Mouse (Mus musculus) limb, embryonic 14.5 days (tissue): ENCODE data around the gene Gm4871. TPM values are rescaled to one million over a fixed set of nuclear protein-coding genes. Genes with fewer than 3 reads are reported as not detected.
"Not testable (repeated sequence)": the region's sequence is repeated elsewhere in the genome, so short reads cannot be mapped to it uniquely, and the experiment has no call there.

Source experiments
- ATAC-seq: fragments of 200-750 bp; cut with Nextera tagmentation; 2 replicates; pipeline ENCODE4 v1.8.0; 2017; ENCODE audit warnings: low read depth, moderate number of reproducible peaks, moderate TSS enrichment; ENCODE audit not compliant: low FRiP score
- DNase-seq: peaks from one replicate; pipeline ENCODE4 v3.0.0-alpha.2; 2015; ENCODE audit warnings: low spot score
- H3K27ac ChIP-seq: fragments of 300-500 bp; sonication (generic); replicated peaks from 2 replicates; pipeline ENCODE4 v1.5.1; 2014; ENCODE audit warnings: low read depth, mild to moderate bottlenecking, low read length, moderate library complexity, mixed read lengths
- H3K27me3 ChIP-seq: fragments of 300-500 bp; sonication (generic); 2 replicates; pipeline ENCODE4 v1.6.1; 2014; ENCODE audit warnings: low read length, mixed read lengths; ENCODE audit not compliant: control insufficient read depth, insufficient read depth
- H3K36me3 ChIP-seq: fragments of 300-500 bp; sonication (generic); 2 replicates; pipeline ENCODE4 v1.6.1; 2014; ENCODE audit warnings: mild to moderate bottlenecking, low read length, moderate library complexity, mixed read lengths; ENCODE audit not compliant: control insufficient read depth, insufficient read depth
- H3K4me1 ChIP-seq: fragments of 300-500 bp; sonication (generic); 2 replicates; pipeline ENCODE4 v1.6.1; 2014; ENCODE audit warnings: antibody characterized with exemption, low read length, mixed read lengths; ENCODE audit not compliant: control insufficient read depth, insufficient read depth
- H3K4me2 ChIP-seq: fragments of 300-500 bp; sonication (generic); replicated peaks from 2 replicates; pipeline ENCODE4 v1.6.1; 2014; ENCODE audit warnings: low read depth, mild to moderate bottlenecking, low read length, moderate library complexity; ENCODE audit not compliant: severe bottlenecking
- H3K4me3 ChIP-seq: fragments of 300-500 bp; sonication (generic); replicated peaks from 2 replicates; pipeline ENCODE4 v1.5.1; 2014; ENCODE audit warnings: low read length
- H3K9ac ChIP-seq: fragments of 300-500 bp; sonication (generic); 2 replicates; pipeline ENCODE4 v1.6.1; 2014; ENCODE audit warnings: mild to moderate bottlenecking, low read depth, low read length, moderate library complexity; ENCODE audit not compliant: severe bottlenecking
- H3K9me3 ChIP-seq: fragments of 300-500 bp; sonication (generic); 2 replicates; pipeline ENCODE4 v1.6.1; 2016; ENCODE audit warnings: low read length; ENCODE audit not compliant: control insufficient read depth
- POLR2A ChIP-seq: fragments of 200-500 bp; IDR thresholded peaks from 2 replicates; pipeline ENCODE4 v1.8.0; 2012; ENCODE audit warnings: inconsistent platforms, mild to moderate bottlenecking, moderate library complexity, borderline replicate concordance; ENCODE audit not compliant: insufficient read depth, insufficient read length; ENCODE audit errors: extremely low read depth
- WGBS: fragments of 180-500 bp; shearing (Covaris S2); extraction: QIAGEN DNeasy Blood & Tissue Kit; methylation state at CpG from one replicate; pipeline ENCODE4 v1.1.7; 2014; 5-methylcytosine and 5-hydroxymethylcytosine counted together
- polyA plus RNA-seq, 2 experiments: library from polyadenylated mRNA; depleted of rRNA in 1 of 2; stranded (reverse) in 1 of 2; unstranded in 1 of 2; fragments of >200 nt; fragmentation: Nextera tagmentation in 1 of 2; extraction: Ambion mirVana in 1 of 2; gene quantifications; 2 replicates each; pipeline versions ENCODE4 v1.2.1 to v1.2.3; 2012 to 2014

The Gm4871 gene
- polyA plus RNA-seq, 2 experiments, result not detected

DNA sequence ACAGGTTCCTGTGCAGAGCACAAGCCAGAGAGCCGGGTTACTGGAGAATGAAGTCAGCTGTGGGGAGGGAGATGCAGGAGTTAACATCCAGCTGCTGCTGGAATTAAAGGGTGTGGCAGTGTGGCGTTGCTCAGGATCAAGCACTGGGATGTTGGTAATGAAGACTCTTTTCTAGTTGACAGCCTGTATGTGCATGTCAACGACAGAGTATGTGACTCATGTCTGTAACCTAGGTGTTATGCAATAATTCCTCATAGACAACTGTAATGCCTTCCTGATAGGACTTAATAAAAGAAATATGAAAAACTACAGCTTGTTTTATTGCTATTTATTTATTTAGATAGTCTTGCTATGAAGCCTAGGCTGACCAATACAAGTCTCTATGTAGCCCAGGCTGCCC is 36.3 kb upstream of the Gm4871 start:
- Histone ChIP-seq H3K4me3 (no peak overlapping the region), H3K9me3 (no peaks in the 10 kb centered on the region), H3K27ac (no peak overlapping the region), H3K9ac (no peak overlapping the region), H3K4me2 (no peak overlapping the region), H3K36me3 (no peaks in the 10 kb centered on the region), H3K27me3 (no peaks in the 10 kb centered on the region), H3K4me1 (no peaks in the 10 kb centered on the region)
- WGBS, result 41% methylated on average over 3 of the region's 3 CpGs
- ATAC-seq (no peak), DNase-seq (no peak)
- no peak for TF ChIP-seq POLR2A

DNA sequence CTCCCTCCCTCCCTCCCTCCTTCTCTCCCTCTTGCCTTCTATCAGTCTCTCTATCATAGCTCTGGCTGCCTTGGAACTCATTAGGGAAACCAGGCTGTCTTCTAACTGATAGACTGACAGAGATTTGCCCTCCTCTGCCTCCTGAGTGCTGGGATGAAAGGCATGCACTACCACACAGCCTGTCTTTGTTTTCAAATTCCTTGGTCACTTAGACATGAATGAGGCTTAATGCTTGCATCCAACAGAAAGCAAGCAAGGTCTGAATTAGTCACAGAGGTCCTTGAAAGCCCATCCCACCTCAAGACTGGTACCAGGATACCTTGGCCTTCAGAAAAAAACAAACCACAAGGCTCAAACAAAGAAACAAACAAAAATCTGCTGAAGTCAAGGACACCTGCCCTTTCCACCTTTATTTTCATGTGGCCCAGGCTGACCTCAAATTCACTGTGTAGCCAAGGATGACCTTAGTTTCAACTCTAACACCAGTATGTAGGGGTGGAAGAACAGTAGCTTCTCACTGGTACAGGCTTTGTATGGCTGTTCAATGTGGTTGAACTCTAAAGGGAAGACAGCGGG is 32.3 kb upstream of the Gm4871 start:
- Histone ChIP-seq H3K4me2 (no peak overlapping the region), H3K9ac (no peak overlapping the region), H3K27me3 (no peaks in the 10 kb centered on the region), H3K36me3 (no peaks in the 10 kb centered on the region), H3K9me3 (no peaks in the 10 kb centered on the region), H3K27ac (no peak overlapping the region), H3K4me3 (no peak overlapping the region), H3K4me1 (no peaks in the 10 kb centered on the region)
- TF ChIP-seq POLR2A, result no peak
- 87% methylated on average over 1 of the region's 1 CpGs for WGBS
- ATAC-seq (no peak), DNase-seq (no peak)

DNA sequence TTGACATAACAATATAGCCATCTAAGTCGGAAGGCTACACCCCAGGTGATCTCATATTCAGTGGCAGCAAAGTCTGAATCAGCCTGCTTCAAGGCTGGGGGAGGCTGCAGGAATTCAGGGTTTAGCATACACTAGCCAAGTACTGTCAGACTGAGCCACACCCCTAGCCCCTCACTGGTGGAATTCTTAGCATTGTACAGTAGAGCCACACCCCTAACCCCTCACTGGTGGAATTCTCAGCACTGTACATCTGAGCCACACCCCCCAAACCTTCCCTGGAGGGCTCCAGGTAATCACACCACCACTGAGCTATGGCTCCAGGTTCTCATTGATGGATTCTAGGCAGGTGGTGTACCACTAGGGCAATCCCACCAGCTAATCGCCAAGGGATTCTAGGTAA is 27.0 kb upstream of the Gm4871 start:
- Histone ChIP-seq H3K4me2 (no peak overlapping the region), H3K4me1 (no peaks in the 10 kb centered on the region), H3K27ac (no peak overlapping the region), H3K27me3 (no peaks in the 10 kb centered on the region), H3K4me3 (no peak overlapping the region), H3K9me3 (no peaks in the 10 kb centered on the region), H3K9ac (no peak overlapping the region), H3K36me3 (no peaks in the 10 kb centered on the region)
- ATAC-seq (no peak), DNase-seq (no peak)
- 76% methylated on average over 2 of the region's 2 CpGs for WGBS
- no peak for TF ChIP-seq POLR2A

DNA sequence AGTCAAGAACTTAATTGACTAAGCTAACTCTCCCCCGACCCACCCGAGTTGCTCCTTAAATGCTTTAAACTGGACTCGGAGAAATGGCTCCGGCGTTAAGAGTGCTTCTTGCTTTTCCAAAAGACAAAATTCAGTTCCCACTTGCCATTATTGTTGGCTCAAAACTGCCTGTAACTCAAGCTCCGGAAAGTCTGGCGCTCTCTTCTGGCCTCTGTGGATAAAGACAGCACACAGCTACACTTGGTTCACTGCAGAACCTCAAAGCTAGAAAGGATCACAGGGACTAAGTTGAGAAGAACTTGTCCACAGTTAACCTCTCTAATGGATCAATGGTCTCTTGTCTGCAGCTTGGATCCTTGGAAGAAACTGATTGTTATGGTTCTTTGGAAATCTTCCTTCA is 26.2 kb upstream of the Gm4871 start:
- Histone ChIP-seq H3K27me3 (no peaks in the 10 kb centered on the region), H3K4me3 (no peak overlapping the region), H3K4me2 (no peak overlapping the region), H3K36me3 (no peaks in the 10 kb centered on the region), H3K9me3 (no peaks in the 10 kb centered on the region), H3K27ac (no peak overlapping the region), H3K4me1 (no peaks in the 10 kb centered on the region), H3K9ac (no peak overlapping the region)
- DNase-seq, result no peak
- WGBS, result 84% methylated on average over 7 of the region's 7 CpGs
- no peak for ATAC-seq
- no peak for TF ChIP-seq POLR2A

DNA sequence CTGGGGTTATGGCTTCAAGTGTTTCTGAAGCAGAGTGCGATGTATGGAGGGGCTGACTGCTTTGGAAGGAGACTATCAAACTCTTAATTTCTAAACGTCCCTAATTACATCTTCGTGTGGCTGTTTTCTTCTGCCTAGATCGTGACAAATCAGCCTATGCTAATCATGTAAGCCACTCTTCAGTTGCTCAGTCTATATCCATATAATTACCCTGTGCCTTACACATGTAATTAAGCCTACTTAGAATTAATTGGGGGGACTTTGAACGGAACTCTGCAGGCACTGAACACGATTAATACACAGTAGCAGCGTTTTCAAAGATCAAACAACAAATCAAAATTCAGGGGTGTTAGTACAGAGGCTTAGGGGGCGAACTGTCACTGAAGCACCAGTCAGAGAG is 25.4 kb upstream of the Gm4871 start:
- ATAC-seq (no peak), DNase-seq (no peak)
- Histone ChIP-seq H3K9ac (no peak overlapping the region), H3K27me3 (no peaks in the 10 kb centered on the region), H3K4me2 (no peak overlapping the region), H3K4me3 (no peak overlapping the region), H3K9me3 (no peaks in the 10 kb centered on the region), H3K36me3 (no peaks in the 10 kb centered on the region), H3K4me1 (no peaks in the 10 kb centered on the region), H3K27ac (no peak overlapping the region)
- no peak for TF ChIP-seq POLR2A
- WGBS, result 69% methylated on average over 8 of the region's 8 CpGs

DNA sequence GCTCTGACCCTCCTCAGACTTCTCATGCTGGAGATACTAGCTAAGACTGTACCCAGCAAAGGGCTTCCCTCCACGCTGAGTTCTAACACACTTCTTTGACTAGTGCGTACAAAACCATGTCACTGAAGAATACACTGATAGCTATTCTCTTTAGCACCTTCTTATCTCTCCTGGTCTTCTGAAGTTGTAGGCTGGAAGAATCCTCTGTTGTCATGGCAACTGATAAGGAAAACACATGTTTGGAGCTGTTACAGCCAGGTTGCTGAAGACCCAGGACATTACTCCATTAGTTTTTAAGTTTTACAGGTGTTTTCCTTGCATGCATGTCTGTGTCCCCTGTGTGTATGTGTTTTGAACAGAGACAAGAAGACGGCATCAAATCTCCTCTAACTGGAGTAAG is 21.6 kb upstream of the Gm4871 start:
- H3K4me1 ChIP-seq, H3K27ac ChIP-seq, ATAC-seq, H3K4me3 ChIP-seq, H3K36me3 ChIP-seq, H3K9me3 ChIP-seq, DNase-seq, H3K4me2 ChIP-seq, H3K9ac ChIP-seq, H3K27me3 ChIP-seq: not testable (repeated sequence)
- WGBS, result 69% methylated on average over 3 of the region's 3 CpGs

DNA sequence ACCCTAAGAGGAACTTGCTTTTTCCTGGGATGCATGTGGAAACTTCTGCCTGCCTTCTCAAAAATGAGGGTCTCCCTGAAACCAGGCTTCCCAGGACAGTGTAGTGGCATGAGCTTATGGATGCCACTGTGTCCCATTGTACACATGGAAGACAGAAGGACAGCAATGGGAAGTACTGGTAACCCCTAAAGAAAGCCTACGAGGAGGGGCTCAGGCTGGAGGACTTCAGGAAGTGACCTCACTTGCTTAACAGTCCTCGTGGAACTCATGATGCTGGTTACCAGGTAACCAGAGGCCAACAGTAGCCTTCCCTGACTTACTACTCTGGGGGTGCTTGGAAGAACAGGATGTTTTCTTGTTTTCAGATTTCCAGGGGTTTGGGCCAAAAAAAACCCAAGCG is 10.1 kb upstream of the Gm4871 start, which contains the start of gene 1700018F24Rik:
Gene 1700018F24Rik (plus strand): TSS at position 301 of the 400 bp plus-strand sequence.
- H3K9ac ChIP-seq, H3K4me3 ChIP-seq, H3K4me2 ChIP-seq, H3K36me3 ChIP-seq, ATAC-seq, H3K27ac ChIP-seq, H3K9me3 ChIP-seq, H3K27me3 ChIP-seq, DNase-seq, H3K4me1 ChIP-seq: not testable (repeated sequence)
- 35% methylated on average over 2 of the region's 3 CpGs for WGBS
